Mouse (Mus musculus) CD4-positive, CD25-positive, alpha-beta regulatory T cell, adult 4 months (primary cell): ENCODE measurements around the gene Fam135a. TPM values are rescaled to one million over a fixed set of nuclear protein-coding genes. Genes with fewer than 3 reads are reported as not detected.

Experiments used
- polyA plus RNA-seq, 2 experiments: library from polyadenylated mRNA; unstranded; fragments of 100-300 nt; shearing (Covaris generic); gene quantifications; one replicate each; pipeline ENCODE4 v1.2.1; 2017

The Fam135a gene
- polyA plus RNA-seq, 2 experiments from 2014 or later: 0.28 TPM; not detected in 1

Other genes with a start within 250 kb of the Fam135a start
- gene Smap1, start 178.0 kb downstream of the Fam135a start, polyA plus RNA-seq: 10 to 100 TPM; 43.7 to 49.4 TPM
- gene Sdhaf4, start 94.7 kb downstream of the Fam135a start, polyA plus RNA-seq: 10 to 100 TPM; 68.4 to 82.9 TPM
- not detected for gene Col9a1, start 77.3 kb upstream of the Fam135a start, polyA plus RNA-seq